Mouse (Mus musculus): ENCODE data around the gene Atp6v1e2.

DNA sequence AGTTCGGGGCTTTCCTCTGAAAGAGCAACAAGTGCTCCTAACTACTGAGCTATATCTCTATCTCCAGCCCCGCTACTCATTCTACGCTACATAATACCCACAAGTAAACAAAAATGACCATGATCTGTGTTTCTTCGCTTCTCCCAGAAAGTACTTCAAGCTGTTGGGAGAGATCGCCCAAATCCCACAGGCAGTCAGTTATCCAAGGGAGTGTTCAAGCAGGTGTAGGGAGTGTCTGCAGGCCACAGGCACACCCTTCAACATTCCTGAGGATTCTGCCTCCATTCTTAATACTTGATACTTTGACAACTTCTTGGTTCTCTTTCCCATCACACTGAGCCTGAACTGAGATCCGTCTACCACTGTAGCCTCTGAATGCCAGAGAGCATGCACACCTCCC lies 4.5 kb downstream of the Atp6v1e2 start:
- TF ChIP-seq EP300 (IDR thresholded peaks at IDR 0.05; ENCODE audit: low read depth) (no peak), CTCF (IDR thresholded peaks at IDR 0.05; ENCODE audit: low read depth) (no peak)

Data from liver, embryonic 14.5 days (tissue).